Mouse (Mus musculus) spleen, postnatal 36 days (tissue): Measurements from ENCODE around the gene Nemp1.

ENCODE experiments used
- DNase-seq, 2 experiments: peaks; one replicate each; pipeline ENCODE4 v3.0.0; 2022; ENCODE audit warnings: low spot score in 2 of 2, mixed read lengths in 1 of 2

The Nemp1 gene

DNA sequence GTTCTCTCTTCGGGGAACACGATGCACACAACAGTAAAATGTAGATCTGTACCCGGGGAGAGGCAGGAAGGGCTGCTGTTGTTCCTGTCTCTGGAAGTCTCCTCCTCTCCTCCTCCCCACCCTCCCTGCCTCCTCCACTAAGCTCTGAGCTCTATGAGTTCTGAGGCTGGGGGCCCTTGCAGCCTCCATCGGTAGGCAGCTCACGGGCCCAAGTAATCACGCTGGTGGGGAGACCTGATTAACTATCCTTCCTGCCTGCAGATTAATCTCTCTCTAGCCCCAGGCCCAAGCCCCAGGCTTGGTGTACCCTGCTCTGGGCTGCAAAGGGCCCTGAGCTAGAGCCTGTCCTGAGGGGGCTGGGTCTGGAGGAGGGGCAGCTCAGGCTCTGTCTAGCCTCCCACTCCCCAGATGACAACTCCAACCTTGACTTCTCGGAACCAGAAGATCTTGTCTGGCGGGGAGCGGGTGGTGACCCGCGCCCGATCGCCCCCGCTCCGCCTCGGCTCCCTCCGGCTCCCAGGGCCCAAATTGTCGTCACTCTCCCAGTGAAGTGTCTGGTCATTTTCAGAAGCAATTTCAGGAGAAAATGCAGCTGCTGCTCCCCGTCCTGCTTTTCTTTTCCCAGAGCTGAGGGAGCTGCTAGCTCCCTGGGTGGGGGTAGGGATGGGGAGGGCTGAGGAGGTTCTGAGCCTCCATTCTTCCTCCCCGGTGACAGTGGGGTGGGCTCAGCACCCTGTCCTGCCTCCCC lies 55.1 kb downstream of the Nemp1 start:
- no peak for DNase-seq

DNA sequence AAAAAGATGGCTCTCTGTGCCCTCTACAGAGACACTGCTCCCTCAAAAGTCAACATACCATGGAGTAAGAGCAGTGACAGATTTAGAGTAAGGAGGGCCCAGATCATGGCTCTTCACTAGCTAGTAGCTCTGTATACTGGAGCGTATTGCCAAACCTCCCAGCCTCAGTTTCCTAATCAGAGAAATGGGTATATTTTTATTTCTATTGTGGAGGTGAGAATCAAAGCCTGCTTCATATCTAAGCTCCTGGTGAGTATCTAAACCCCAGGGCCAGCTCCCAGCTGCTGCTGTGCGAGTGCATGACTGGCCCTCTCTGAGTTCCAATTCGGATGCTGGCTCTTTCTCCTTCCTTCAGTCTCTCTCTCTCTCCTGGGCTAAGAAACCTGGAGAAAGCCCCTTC lies 57.5 kb downstream of the Nemp1 start, which contains the start of gene Tac2:
TSS of gene Tac2 (plus strand) at position 301 of the 400 bp plus-strand sequence.
- DNase-seq = no peak

DNA sequence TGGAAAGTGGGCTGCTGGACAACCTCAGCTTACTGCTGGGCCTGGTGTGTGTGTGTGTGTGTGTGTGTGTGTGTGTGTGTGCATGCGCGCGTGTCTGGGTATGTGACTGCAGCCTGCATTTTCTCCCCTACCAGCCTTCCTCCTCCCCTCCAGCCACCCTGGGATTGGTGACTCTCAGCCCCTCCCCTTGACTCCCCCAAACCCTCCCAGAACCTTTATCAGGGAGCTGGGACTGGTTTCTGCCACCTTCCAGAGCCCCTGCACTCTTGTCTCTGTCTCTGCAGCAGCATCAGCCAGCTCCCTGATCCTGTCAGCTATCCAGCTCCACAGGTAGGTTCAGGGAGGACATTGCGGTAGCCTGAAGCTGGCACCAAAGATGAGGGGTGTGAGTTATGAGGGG lies 58.4 kb downstream of the Nemp1 start:
- DNase-seq = no peak

DNA sequence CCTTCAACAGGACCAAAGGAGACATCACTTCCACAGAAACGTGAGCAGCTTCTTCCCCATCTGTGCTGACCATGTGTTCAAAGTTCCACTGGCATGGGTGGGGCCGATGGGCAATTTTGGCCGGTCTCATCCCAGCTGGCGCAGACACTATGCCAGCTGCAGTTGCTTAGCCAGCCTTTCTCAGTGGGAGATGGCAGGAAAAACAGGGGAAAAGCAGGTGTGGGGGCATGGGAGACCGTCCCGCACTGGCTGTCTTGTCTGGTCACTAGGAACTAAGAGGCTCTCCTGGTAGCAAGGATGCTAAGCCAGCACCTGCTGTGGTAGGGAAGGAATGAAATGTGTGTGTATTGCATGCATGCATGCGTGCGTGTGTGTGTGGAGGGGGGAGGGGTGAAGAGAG lies 61.7 kb downstream of the Nemp1 start:
- no peak for DNase-seq

DNA sequence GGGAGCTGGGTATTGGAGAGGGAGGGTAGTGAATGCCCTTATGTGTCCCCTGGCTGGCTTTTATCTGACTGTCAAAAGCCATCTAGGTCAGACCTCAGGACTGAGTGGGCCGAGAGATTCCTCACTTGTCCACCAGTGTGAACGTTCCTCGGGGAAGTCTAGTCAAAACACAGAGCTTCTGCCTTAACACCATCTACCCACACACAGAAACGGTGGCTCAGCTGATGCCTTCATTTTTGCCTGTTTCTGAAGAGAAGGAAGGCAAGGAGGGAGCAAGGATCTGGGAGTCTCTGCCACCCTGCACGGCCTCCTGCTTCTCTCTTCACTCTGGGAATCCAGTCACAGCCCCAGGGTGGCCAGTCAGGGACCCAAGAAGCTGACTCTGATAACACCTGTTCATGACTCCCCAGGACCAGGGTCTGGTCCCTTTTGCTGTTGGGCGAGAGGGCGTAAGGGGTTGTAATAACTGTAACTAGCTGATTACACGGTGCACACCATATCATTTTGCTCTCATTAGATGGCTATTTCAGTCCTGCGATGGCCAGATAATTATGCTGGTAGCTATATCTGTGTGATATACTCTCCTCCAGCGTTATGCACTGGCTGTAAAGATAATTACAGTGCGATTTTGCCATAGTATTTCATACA lies 63.7 kb downstream of the Nemp1 start:
- DNase-seq = peak in 1 of 2 experiments; percentile 37

DNA sequence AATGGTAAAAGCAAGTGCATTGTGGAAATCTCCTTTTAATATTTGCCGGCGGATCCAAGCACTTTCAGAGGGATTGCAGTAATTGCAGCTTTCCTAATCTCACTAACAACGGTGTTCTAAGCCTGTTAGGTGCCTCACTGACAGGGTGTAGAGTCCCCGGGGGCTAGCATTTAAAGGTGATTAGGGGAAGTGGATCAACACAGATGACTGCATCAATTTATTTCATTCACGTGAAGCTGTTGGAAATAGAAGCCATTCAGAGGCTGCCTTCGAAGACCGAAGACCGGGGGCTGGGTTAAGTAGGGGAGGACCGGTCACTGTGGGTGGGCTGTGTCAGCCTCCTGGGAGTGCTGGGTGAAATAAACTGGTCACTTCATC lies 64.2 kb downstream of the Nemp1 start:
- no peak for DNase-seq

DNA sequence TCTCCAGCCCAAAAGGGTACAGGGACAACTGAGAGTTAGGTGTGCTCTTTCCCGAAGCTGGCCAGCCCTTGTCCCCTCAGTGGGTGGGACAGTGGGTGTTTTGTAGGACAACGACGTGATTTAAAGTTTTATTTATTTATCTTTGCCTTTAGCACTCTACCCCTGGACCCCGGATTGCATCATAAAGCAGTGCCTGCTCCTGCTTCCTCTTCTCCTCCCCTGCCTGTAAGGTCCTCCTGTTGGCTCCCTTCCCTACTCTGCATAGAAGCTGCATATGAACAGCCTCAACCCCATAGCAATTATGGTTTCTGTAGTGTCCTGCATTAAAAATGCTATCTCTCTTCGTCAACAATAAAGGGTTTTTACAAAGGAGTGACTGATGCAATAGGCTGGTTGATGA lies 64.7 kb downstream of the Nemp1 start:
- no peak for DNase-seq

DNA sequence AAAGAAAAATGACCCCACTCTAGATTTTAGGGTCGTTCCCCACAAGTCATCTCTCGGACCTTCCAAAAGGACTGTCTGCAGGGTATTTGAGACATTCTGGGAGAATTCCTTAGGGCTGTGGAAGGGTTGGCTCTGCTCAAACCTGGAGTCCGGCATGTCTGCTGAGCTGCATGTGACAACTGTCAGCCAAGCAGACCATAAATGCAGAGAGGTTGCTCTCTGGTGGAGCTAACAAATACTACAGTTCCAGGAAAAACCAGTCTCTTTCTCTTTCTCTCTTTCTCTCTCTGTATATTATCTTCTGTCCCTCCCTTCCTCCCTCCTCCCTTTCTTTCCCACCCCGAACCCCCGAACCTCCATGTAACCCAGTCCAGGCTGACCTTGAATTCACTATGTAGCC lies 67.7 kb downstream of the Nemp1 start:
- DNase-seq = no peak

DNA sequence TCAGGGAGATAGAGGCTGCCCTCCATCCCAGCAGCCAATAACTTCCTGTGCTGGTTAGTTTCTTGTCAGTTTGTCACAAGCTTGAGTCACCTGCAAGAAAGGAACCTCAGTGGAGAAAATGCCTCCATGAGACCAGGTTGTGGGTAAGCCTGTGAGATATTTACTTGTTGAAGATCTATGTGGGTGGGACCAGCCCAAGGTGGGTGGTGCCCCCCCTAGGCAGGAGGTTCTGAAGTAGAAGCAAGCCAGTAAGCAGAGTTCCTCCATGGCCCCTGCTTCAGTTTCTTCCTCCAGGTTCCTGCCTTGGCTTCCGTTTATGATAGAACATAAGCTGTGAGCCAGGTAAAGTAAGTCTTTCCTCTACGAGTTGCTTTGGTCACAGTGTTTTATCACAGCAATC lies 69.6 kb downstream of the Nemp1 start:
- peak; percentile 29 to 37 for DNase-seq

DNA sequence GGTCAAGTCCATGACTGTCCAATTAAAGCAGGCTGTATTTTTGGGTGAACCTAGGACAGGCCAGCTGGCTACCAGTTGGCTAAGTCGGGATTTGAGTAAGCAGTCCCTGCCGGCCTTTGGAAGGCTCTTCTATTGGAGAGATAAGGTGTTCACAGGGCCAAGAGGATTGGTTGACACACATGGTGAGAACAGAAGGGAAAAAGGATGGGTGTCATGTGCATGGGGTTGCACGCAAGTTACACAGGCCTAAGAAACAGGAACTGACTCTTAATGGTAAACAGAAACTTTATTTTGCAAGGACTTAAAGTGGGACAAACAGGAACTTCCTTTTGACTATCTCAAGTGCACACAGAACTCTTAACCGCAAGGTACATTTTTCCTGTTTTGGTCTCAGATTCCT lies 70.2 kb downstream of the Nemp1 start:
- peak in 1 of 2 experiments; percentile 46 for DNase-seq

DNA sequence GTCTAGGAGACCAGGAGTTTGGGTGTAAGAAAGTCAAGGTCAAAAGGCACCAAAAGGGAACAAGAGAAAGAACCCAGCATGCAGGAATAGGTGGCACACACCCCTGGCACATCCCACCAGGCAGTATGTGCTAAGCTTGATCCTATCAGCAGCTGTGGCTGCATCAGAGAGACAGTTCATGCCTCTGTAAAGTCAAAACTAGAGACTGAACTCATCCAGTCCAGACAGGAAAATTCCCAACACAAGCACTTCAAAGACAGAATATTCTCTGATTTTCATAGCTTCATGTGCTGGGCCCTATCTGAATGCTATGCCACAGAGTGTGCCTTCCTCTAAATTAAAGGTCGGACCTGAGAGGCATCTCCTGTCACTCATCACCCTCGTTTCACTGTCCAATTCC lies 70.9 kb downstream of the Nemp1 start:
- DNase-seq = no peak

DNA sequence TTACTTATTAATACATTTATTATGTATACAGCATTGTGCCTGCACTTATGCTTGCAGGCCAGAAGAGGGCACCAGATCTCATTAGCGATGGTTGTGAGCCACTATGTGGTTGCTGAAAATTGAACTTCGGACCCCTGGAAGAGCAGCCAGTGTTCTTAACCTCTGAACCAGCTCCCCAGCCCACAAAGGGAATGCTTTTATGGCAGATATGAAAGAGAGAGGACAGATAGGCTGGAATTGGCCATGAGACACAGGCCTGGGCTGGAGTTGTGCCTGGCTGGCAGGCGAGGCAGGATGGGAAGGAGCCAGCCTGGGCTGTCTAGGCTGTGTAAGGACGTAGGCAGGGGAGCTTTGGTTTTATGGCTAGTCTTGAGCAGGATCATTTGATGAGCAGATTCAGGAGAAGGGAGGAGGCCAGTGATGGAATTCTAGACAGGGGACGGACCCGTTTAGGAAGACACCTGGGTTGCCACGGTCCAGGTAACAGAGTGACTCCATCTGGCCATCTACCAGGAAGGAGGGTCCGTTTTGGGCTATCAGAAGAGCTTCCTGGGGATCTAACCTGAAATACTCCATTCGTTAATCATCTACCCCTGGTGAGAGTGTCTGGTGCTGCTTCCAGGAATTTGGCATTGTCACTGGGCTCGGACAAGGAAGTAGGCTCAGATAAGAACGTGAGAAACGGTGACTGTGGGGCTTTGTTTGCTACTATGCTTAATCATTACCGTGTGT lies 71.6 kb downstream of the Nemp1 start:
- DNase-seq = no peak

DNA sequence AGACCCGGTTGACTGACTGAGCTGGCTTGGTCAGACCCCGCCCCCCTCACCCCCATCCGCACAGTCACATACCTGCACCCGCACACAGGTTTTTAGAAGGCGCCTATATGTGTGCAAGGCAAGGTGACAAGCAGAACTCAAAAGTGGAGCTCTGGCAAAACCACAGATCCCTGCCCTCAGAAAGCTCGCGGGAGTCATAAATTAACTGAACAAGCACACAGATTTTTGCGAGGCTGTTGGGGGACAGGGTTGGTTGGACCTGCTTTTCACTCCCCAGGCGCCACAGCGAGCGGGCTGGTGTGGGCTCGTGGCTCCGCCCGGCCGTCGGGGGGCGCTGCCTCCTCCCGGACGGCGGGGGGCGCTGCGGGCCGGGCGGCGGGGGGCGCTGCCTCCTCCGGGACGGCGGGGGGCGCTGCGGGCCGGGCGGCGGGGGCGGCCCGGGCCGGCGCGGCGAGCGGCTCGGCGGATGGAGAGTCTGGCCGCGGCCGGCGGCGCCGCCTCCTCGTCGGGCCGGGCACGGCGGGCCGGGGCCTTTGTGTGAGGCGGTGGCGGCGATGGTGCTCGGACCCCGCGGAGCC lies 72.5 kb downstream of the Nemp1 start, which contains the start of gene Zbtb39:
TSS of gene Zbtb39 (plus strand) at position 456 of the 578 bp plus-strand sequence.
- peak; percentile 74 to 75 for DNase-seq

DNA sequence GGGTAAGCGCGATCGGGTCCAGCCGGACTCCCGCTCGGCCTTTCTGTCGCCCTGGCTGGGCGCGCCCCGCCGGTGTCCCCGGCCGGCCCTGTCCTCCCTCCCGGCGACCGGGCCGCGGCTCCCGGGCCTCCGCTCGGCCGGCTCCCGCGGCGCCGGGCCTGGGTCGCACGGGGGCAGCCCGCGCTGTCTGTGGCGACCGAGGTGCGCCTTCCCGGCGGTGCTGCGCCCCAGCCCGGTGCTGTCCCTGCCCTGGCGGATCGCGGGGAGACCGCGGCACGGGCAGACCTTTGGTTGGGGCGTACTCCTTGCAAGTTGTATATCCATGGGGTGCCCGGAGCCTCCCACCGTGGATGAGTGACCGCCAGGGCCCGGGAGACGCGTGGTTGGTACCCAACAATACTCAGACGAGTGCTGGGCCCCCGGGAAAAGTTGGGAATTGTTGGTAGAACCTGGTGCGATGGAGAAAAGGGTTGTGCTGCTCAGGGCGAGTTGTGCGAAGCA lies 73.0 kb downstream of the Nemp1 start:
- DNase-seq = peak in 1 of 2 experiments; percentile 35

DNA sequence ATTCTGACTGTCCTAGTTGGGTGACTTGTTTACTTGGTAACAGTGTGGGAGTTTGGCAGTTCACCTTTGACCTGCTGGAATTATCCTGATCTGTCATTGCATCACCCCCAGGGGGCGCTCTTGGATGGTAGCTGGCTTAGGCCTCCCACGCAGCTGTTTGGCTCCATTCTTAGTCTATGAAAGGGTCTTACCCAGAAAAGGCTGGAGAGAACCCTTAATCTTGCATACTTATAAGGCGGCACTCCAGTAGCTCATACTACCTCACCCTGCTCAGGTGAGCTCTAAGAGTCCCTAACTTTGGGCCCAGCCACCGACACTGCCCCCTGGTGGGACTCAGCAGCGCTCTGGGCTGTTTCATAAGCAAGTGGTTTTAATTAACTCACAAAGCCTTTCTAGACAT lies 78.0 kb downstream of the Nemp1 start:
- DNase-seq = no peak

DNA sequence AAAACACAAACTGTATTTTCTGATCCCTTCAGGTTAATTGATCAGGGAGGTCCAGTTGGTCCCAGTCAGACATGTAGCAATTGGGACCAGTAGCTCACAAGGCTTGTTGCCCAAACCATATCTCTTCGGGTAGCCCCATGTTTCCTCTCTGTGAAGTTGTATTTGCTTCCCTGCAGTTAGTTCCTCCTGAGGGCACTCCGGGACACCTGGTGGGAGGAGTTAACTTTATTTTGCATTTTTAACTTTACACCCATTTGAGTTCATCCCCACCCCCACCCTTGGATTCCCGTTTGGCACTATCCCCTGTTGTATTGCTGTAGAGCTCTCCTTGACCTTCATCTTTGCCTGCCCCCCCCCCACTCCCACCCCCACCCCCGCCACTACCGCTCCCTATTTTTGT lies 79.2 kb downstream of the Nemp1 start:
- DNase-seq = no peak

DNA sequence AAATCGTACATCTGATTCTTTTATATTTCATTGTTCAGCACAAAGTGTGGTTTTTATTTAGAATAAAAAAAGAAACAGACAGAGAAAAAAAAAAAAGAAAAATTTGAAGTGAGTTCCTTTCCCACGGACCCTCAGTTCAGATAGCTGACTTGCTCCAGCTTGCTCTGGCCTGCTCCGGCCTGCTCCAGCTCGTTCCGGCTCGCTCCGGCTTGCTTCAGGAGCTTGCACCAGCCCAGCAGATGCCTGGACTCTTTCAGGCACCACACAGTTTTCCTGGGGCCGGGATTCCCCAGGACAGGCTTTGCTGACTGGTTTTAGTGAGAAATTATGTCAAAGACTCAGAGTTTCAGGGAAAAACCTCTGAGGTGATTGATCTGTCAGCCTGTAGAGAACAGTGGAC lies 80.6 kb downstream of the Nemp1 start:
- DNase-seq = no peak

DNA sequence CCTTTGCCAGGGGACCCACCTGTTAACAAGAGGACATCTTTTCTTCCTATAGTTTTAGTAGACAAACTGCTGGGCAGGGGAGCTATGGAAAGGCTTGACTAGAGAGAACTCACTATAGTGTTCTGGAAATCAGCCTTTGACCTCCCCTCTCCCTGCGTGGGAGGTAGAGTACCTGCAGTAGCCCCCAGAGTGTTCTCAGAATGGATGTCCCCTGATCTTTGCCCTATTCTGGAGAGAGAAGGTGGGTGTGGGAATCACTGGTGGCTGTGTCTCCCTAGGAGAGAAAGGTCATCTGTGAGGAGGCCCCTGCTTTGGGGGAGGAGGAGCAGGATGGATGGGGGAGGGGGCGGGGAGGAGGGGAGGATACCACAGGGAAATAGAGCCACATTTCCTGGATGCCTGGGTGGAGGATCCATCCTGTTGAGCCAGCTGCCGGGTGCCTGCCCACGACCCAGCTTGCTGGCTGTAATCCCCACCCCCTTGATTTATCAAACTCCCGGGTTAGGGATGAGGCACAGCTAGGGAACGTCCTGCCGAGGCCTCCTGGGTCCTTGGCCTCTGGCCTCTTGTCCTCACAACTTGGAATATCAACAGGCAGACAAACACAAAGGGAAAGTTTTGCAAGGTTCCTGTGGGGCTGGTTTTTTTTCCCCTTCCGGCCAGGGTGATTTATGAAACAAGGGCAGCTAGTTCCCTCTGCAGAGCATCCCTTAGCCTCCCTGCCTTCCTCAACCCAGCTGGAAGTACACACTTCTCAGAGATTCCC lies 82.3 kb downstream of the Nemp1 start:
- no peak for DNase-seq

DNA sequence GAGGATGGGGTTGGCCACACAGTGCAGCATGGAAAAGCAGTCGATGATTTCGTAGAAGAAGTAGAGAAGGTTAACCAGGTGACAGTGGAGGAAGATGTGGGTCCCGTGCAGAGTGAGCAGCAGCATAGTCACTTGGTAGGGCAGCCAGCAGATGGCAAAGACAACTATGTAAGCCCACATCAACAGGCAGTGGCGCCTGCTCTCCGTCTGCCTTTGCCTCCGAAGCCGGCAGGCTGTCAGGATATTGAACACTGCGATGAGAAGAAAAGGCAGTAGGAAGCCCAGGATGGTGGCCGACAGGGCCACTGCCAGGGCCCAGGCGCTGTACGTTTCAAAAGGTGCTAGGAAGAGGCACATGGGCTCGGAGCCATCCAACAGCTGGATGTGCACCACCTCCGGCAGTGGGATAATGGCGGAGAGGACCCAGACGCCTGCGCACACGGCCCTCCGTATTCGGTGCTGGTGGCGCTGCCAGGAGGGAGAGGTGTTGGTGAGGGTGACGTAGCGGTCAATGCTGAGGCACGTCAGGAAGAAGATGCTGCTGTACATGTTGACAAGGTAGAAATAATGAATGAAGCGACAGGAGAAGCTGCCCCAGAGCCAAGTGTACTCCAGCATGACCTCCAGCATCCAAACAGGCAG lies 83.6 kb downstream of the Nemp1 start:
- DNase-seq = no peak
